Mouse (Mus musculus) midbrain, embryonic 16.5 days (tissue): ENCODE measurements around the gene Mmrn2. TPM values are rescaled to one million over a fixed set of nuclear protein-coding genes. Genes with fewer than 3 reads are reported as not detected.
A peak's percentile ranks its signal among the peaks of the same experiment; 100 is the strongest.

Experiments
- ATAC-seq: fragments of 200-750 bp; cut with Nextera tagmentation; 2 replicates; pipeline ENCODE4 v1.8.0; 2017; ENCODE audit warnings: moderate TSS enrichment
- H3K27ac ChIP-seq: fragments of 300-500 bp; sonication (generic); 2 replicates; pipeline ENCODE4 v1.5.1; 2014; ENCODE audit warnings: mild to moderate bottlenecking, low read length, mixed read lengths
- H3K27me3 ChIP-seq: fragments of 300-500 bp; sonication (generic); 2 replicates; pipeline ENCODE4 v1.6.1; 2014; ENCODE audit warnings: low read depth, low read length, mixed read lengths; ENCODE audit not compliant: control insufficient read depth, insufficient read depth
- H3K36me3 ChIP-seq: fragments of 300-500 bp; sonication (generic); 2 replicates; pipeline ENCODE4 v1.6.1; 2014; ENCODE audit warnings: mild to moderate bottlenecking, low read length, moderate library complexity, mixed read lengths; ENCODE audit not compliant: control insufficient read depth, insufficient read depth
- H3K4me1 ChIP-seq: fragments of 300-500 bp; sonication (generic); 2 replicates; pipeline ENCODE4 v1.6.1; 2014; ENCODE audit warnings: mild to moderate bottlenecking, low read length, mixed read lengths; ENCODE audit not compliant: control insufficient read depth, insufficient read depth
- H3K4me2 ChIP-seq: fragments of 300-500 bp; sonication (generic); 2 replicates; pipeline ENCODE4 v1.6.1; 2014; ENCODE audit warnings: mild to moderate bottlenecking, low read length, mixed read lengths
- H3K4me3 ChIP-seq: fragments of 300-500 bp; sonication (generic); 2 replicates; pipeline ENCODE4 v1.5.1; 2014; ENCODE audit warnings: low read depth, mild to moderate bottlenecking, low read length, moderate library complexity, mixed read lengths
- H3K9ac ChIP-seq: fragments of 300-500 bp; sonication (generic); 2 replicates; pipeline ENCODE4 v1.6.1; 2014; ENCODE audit warnings: low read depth, low read length, mixed read lengths
- H3K9me3 ChIP-seq: fragments of 300-500 bp; sonication (generic); replicated peaks from 2 replicates; pipeline ENCODE4 v1.6.1; 2014; ENCODE audit warnings: mild to moderate bottlenecking, low read length, mixed read lengths; ENCODE audit not compliant: control insufficient read depth, poor library complexity, severe bottlenecking
- WGBS: fragments of 180-500 bp; shearing (Covaris S2); extraction: QIAGEN DNeasy Blood & Tissue Kit; methylation state at CpG from one replicate; pipeline ENCODE4 v1.1.7; 2014; 5-methylcytosine and 5-hydroxymethylcytosine counted together
- polyA plus RNA-seq: library from polyadenylated mRNA; unstranded; fragments of >200 nt; fragmentation: Nextera tagmentation; extraction: Ambion mirVana; gene quantifications from 2 replicates; pipeline ENCODE4 v1.2.1, GENCODE M21; 2015

The Mmrn2 gene
- polyA plus RNA-seq, 1 experiment from 2014 or later = 3.6 TPM

DNA sequence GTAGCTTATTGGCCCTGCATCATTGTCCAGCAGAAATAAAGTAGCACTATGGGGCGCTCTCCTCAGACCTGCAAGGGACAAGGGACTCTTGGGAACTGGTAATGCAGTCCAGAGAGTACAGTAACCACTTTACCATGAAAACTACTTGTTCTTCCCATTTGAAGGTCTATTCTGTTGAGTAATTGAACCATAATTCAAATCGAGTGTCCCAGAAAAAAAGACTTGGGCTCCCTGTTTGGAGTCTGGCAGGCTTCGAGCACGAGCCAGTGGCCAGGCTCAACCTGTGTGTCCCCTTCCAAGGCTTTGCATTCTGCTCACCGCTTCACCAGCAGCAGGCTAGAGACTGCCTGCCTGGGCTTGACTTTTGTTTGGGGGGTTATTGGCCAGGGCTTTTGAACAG is 30.9 kb upstream of the Mmrn2 start:
- Histone ChIP-seq H3K27ac (no peak overlapping the region), H3K36me3 (peaks cover 15% of the 10 kb centered on the region), H3K4me2 (no peak overlapping the region), H3K9me3 (no peaks in the 10 kb centered on the region), H3K9ac (no peak overlapping the region), H3K4me3 (no peak overlapping the region), H3K27me3 (no peaks in the 10 kb centered on the region), H3K4me1 (no peaks in the 10 kb centered on the region)
- ATAC-seq = no peak
- WGBS = 83% methylated on average over 5 of the region's 5 CpGs

DNA sequence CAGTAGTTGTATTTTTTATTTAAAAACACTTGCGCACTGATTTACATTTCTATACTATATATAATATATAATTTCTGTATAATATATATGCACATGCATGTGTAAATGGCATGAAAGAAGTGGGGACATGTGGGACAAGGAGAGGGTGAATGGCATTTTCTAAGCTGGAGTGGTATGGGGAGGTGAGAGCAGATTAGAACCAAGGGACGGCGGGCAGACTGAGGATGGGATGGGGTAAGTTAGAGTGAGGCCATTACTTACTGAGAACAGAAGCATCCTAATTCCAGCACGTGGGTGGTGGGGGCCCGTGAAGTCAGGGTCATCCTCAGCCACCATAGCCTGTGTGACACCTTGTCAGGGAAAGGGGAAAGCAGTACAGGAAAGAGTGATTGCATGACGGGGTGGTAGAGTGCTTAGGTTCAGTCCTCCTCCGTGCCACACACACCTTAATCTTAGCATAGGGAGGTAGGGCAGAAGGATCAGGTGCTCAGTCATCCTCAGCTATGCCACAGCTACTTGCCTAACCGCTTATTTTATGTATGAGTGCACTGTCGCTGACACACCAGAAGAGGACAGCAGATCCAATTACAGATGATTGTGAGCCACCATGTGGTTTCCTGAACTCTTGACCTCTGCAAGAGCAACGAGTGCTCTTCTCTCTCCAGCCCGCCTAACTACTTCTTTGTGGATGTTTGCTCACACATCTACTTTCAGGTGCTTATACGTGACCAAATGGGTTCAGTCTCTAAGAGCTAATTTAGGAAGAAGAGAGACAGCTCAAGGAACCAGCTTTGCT is 29.3 kb upstream of the Mmrn2 start:
- Histone ChIP-seq H3K9me3 (no peaks in the 10 kb centered on the region), H3K27ac (no peak overlapping the region), H3K4me3 (no peak overlapping the region), H3K9ac (no peak overlapping the region), H3K4me2 (no peak overlapping the region), H3K4me1 (no peaks in the 10 kb centered on the region), H3K27me3 (no peaks in the 10 kb centered on the region), H3K36me3 (peaks cover 9% of the 10 kb centered on the region)
- 68% methylated on average over 12 of the region's 12 CpGs for WGBS
- ATAC-seq = peak; percentile 39; the same call in 1 of the 2 replicates

DNA sequence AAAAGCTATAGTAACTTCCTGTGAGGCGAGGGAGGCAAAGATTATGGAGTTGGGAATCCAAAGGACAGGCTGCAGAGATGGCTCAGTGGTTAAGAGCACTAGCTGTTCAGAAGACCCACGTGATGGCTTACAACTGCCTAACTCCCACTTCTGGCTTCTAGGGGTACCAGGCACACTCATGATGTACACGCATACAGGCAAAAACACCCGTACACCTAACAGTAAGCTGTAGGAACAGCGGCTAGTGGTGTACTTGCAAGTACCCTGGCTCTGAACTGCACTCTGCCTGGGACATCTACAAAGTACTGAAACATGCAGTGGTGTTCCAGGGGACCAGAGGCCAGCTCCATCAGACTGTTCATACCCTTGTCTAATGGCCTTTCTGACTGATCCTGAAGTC is 28.2 kb upstream of the Mmrn2 start:
- Histone ChIP-seq H3K9ac (no peak overlapping the region), H3K36me3 (peaks cover 9% of the 10 kb centered on the region), H3K27ac (no peak overlapping the region), H3K4me3 (no peak overlapping the region), H3K4me1 (no peaks in the 10 kb centered on the region), H3K9me3 (no peaks in the 10 kb centered on the region), H3K4me2 (no peak overlapping the region), H3K27me3 (no peaks in the 10 kb centered on the region)
- no peak for ATAC-seq
- WGBS = 95% methylated on average over 5 of the region's 5 CpGs

DNA sequence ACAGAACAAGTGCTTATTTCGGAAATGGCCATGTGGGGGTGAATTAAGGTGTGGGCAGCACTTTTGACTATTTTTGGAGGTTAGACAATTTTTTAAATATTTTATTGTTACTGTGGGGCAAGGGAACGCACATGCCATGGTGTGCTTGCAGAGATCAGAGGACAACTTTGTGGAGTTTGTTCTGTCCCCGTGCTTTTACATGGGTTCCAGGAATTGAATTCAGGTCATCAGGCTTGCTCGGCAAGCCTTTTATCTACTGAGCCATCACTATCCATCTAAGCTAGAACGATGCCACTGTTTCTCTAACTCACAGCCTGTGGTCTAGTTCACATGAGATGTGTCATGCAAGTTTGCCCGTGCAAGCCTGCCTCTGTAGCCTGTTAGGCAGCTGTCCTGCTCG is 27.0 kb upstream of the Mmrn2 start:
- no peak for ATAC-seq
- Histone ChIP-seq H3K4me2 (no peak overlapping the region), H3K4me1 (no peaks in the 10 kb centered on the region), H3K27ac (no peak overlapping the region), H3K36me3 (peaks cover 3% of the 10 kb centered on the region), H3K4me3 (no peak overlapping the region), H3K27me3 (no peaks in the 10 kb centered on the region), H3K9me3 (no peaks in the 10 kb centered on the region), H3K9ac (no peak overlapping the region)
- 80% methylated on average over 7 of the region's 7 CpGs for WGBS

DNA sequence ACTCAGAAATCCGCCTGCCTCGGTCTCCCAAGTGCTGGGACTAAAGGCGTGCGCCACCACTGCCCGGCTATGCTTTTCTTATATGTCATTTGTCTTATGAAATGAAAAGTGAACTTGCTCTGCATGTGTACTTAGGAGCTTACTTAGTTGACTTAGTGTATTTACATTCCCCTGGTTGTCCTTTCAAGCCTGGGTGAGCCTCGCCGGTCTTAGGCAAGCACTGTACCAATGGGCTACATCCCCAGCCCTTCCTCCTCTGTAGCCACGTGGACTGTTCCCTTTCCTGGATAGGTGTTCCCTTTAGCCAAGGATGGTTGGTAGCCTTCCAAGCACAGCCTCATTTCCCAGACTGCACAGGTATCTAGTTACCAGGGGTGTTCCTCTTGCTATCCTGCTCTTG is 26.3 kb upstream of the Mmrn2 start:
- H3K4me2 ChIP-seq = no peak overlapping the region
- no peaks in the 10 kb centered on the region for H3K27me3 ChIP-seq
- H3K4me1 ChIP-seq = no peaks in the 10 kb centered on the region
- no peak for ATAC-seq
- WGBS = 88% methylated on average over 8 of the region's 8 CpGs
- no peak overlapping the region for H3K4me3 ChIP-seq
- H3K9ac ChIP-seq = no peak overlapping the region
- H3K36me3 ChIP-seq = no peaks in the 10 kb centered on the region
- H3K9me3 ChIP-seq = no peaks in the 10 kb centered on the region
- no peak overlapping the region for H3K27ac ChIP-seq

DNA sequence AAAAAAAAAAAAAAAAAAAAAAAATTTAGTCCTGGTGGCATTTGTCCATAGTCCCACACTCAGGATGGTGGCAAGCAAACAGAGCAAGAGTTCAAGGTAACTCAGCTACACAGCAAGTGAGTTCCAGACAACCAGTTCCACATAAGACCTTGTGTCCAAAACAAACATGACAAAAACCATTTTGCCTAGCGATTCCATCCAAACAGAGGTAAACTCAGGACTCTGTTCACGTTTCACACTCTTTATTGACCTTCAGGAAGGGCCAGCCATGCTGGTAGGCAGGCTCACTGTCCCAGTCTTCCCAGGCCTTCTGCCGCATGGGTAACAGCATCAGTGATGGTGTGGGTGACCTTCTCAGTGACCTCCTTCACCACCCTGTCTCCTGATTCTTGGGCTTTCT is 23.6 kb upstream of the Mmrn2 start:
- H3K9me3 ChIP-seq = no peaks in the 10 kb centered on the region
- H3K27me3 ChIP-seq = no peaks in the 10 kb centered on the region
- no peak for ATAC-seq
- 68% methylated on average over 3 of the region's 3 CpGs for WGBS
- no peak overlapping the region for H3K27ac ChIP-seq
- H3K36me3 ChIP-seq = no peaks in the 10 kb centered on the region
- no peak overlapping the region for H3K9ac ChIP-seq
- H3K4me3 ChIP-seq = no peak overlapping the region
- H3K4me1 ChIP-seq = no peaks in the 10 kb centered on the region
- H3K4me2 ChIP-seq = no peak overlapping the region

DNA sequence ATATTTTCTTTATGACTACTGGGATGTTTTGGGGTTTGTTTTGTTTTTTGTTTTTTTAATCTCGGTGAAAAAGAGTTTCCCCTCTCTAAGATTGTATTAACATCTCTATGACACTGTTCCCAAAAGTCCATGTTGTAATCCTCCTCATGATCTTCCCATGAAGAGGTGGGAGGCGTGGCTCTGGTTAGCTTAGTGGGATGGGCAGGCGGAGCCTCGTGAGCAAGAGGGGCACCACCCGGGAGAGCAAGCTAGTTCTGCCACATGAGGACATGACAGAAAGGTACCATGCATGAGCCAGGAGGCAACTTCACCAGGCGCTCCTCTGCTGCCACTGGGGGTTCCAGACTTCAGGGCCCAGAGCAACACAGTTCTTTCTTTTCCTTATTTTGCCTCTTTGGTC is 22.7 kb upstream of the Mmrn2 start:
- no peak overlapping the region for H3K9ac ChIP-seq
- no peaks in the 10 kb centered on the region for H3K36me3 ChIP-seq
- no peaks in the 10 kb centered on the region for H3K4me1 ChIP-seq
- H3K9me3 ChIP-seq = no peaks in the 10 kb centered on the region
- H3K27ac ChIP-seq = no peak overlapping the region
- ATAC-seq = no peak
- WGBS = 68% methylated on average over 6 of the region's 6 CpGs
- H3K4me3 ChIP-seq = no peak overlapping the region
- no peaks in the 10 kb centered on the region for H3K27me3 ChIP-seq
- H3K4me2 ChIP-seq = no peak overlapping the region

DNA sequence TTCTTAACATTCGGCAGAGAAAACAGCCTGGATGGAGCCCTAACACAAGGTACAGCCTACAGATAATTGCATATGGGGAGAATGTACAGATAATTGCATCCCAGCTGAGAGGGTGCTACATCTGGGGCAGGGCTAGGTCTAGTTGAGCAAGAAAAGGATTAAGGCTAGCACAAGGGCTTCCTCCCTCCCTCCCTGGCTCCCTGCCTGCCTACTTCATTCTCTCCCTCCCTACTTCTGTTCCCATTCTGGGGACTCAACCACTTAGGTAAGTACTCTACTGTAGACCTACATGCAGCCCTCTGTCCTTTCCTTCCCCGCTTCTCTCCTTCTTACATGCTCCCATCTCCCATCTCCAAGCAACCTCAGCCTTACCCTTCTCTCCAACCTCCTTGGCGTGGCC is 21.9 kb upstream of the Mmrn2 start:
- Histone ChIP-seq H3K9ac (no peak overlapping the region), H3K9me3 (no peaks in the 10 kb centered on the region), H3K27me3 (no peaks in the 10 kb centered on the region), H3K4me3 (no peak overlapping the region), H3K4me1 (no peaks in the 10 kb centered on the region), H3K27ac (no peak overlapping the region), H3K4me2 (no peak overlapping the region), H3K36me3 (no peaks in the 10 kb centered on the region)
- no peak for ATAC-seq
- WGBS = 92% methylated on average over 3 of the region's 3 CpGs

DNA sequence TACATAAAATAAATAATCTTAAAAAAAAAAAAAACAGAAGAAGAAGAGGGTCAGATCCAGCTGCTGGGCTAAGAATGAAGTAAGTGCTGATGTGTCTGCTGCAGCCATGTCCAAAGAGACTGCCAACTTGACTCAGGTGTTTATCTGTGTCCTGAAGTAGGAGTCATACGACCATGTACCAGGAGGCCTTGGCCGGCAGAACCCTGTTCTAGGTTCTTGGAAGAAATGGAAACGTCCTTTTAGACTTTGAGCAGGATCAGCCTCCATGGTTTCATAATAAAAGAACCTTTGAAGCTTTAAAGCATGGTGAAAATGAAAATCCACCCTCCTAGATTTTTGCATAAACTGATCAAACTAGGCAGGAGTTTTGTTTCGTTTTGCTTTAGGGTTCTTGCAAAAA is 20.8 kb upstream of the Mmrn2 start:
- H3K36me3 ChIP-seq = no peaks in the 10 kb centered on the region
- ATAC-seq = no peak
- WGBS = 88% methylated on average over 4 of the region's 4 CpGs
- no peak overlapping the region for H3K27ac ChIP-seq
- H3K4me2 ChIP-seq = no peak overlapping the region
- H3K9me3 ChIP-seq = no peaks in the 10 kb centered on the region
- no peaks in the 10 kb centered on the region for H3K4me1 ChIP-seq
- no peak overlapping the region for H3K9ac ChIP-seq
- no peak overlapping the region for H3K4me3 ChIP-seq
- no peaks in the 10 kb centered on the region for H3K27me3 ChIP-seq
